Mouse (Mus musculus) cerebellum, adult 11-12 months (tissue): ENCODE data around the gene Slc1a5.
A peak's percentile ranks its signal among the peaks of the same experiment; 100 is the strongest.

Source experiments
- DNase-seq: peaks from one replicate; pipeline ENCODE4 v3.0.0; 2022

Gene Slc1a5

DNA sequence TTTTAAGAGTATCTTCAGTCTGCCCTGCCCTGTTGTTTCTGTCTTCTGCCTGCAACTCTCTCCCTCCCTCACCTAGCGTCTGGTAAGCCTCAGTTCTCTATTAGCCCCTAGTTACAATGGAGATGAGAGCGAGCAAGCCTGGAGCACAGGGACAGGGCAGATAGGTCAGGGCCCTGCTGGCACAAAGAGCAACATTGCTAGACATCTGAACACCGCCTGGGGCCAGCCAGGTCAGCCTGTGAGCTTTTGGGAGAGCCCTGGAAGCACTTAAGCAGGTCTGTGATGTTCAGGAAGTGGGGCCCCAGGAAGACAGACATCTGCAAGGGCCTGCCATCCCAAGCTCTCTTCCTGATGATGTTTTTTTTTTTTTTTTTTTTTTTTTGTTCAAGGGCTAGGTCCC is 40.0 kb downstream of the Slc1a5 start:
- DNase-seq = peak; percentile 26

DNA sequence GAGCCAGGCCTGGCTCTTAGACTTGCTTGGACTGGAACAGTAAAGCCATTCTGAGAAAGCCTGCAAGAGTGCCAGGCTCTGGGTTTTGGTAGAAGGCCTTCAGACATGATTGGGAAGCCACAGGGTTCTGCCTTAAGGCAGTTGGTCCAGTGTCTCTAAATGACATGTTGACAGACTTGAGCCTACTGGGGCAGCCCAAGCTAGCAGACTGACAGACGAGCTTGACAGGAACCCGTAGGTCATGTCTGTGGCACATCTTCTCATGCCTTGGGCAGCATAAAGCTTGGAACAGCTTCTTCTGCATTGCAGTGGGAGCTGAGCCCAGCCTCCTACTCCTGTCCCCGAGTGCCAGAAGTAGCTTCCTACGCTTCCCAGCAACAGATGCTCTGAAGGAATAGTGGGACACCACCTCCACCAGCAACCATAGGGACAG is 40.5 kb downstream of the Slc1a5 start:
- DNase-seq = peak; percentile 59

DNA sequence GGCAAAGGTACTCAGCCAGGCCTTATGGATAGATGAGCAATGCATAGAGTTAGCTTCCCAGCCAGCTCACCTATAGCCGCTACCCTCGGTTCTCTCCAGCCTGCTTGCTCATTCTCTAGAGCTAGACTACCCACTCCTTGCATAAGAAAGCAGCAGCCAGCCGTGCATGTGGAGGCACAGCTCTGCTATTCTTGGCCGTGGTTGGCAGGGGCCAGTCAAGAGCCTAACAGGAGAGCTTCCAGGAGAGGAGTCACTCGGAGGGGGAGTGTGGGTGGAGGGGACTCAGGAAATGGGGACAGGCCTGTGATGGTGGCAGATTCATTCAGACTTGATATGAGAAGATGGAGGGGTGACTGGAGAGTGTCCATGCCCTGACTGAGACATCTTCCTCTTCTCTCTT is 42.6 kb downstream of the Slc1a5 start:
- DNase-seq = peak; percentile 52

DNA sequence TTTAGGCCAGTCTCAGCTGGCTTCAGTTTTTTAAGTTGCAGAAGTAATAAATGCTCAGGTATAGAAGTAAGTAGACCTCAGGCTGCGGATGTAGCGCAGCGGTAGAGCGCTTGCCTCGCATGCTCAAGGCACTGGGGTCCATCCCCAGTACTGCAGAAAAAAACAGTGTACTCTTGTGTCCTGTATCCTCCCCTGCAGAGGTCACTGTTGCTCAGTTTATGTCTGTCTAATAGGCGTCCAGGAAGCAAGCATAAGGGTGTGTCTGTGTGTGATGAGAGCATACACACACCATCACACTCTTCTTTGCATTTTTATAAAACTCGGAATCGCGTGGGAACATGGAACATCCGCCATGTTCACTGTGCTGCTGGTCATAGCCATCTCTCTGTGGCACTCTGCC is 44.6 kb downstream of the Slc1a5 start:
- no peak for DNase-seq

DNA sequence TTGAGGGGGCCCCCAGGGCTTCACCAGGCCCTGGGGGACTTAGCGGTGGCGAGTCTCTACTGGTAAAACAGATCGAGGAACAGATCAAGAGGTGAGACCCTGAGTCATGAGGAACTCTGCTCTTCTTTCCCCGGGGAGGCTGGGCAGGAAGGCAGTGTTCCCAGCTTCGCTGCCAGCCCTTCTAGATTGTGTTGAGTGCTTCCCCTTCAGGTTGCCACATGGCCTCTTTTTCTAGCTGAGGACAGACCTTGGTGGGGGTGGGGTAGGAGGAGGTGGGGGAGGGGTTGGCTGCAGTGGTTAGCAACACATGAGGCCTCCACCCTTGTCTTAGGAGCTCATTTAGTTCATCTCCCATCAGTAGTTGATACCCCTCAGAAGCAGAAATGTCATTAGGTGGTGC is 45.4 kb downstream of the Slc1a5 start:
- DNase-seq = no peak

DNA sequence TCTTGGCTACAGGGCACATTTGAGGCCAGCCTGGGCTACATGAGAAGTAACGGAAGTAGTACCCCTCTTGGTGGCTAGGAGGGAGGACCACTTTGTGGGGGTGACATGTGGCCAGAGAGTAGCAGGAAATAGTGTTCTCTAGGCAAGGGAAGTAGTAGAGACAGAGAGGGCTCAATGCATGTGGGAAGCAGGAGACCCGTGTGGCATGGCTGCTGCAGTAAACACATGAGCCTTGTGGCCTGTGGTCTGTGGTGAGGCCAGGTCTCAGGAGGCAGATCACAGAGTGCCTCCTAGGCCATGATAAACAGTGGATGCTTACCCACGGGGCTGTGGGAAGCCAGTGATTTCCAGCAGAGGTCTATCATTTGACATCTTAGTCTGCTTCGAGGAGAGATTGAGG is 46.1 kb downstream of the Slc1a5 start:
- no peak for DNase-seq

DNA sequence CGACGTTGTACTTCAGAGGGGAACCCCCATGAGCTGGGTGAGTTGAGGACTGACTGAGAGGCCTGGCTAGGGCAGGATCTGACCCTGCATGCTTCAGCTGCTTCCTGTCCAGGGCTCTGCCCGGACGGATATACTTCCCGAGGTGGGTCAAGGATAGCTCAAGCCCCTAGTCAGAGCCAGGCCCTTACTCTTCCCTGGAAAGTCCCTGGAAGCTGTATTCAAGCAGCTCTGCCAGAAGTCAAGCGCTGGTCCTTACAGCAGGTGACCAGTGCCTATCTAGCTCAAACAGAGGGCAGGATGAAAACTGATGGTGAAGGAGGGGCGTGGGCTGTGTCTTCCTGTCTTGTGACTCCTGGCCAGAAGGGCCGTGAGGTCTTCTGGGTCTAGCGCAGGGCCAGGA is 49.3 kb downstream of the Slc1a5 start:
- DNase-seq = no peak

DNA sequence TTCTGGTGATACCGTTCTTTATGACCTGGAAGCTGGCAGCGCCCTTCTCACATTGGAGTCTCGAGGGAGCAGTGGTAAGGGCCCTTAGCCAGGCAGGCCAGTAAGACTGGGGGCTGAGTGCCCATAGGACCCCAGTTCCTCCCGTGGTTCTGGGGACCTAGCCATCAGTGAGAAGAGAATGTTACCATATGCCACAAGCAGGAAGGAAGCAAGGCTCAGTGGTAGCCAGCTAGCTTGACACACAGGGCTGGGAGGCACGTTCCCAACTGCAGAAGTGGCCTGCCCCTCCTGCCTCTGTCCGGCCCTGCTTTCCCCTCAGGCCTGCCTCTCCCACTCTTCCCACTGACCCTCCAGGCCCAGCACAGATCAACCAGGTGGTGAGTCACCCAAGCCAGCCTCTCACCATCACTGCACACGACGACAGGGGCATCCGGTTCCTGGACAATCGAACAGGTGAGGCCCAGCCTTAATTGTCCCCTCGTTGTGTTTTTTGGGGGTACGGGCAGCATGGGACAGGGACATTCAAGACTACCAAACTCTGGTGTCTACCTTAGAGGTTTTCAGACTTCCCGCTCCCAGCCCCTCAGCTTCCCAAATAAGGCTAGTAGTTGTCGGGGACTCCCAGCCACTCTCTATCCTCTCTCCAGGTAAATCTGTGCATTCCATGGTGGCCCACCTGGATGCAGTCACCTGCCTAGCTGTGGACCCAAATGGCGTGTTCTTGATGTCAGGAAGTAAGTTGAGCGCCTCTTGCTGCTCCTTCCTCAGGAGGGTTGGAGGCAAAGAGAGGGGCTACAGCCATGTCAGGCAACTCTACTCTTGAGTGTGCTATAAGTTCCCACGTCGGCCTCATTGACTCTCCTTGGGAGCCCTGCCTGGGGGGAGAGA is 57.0 kb downstream of the Slc1a5 start:
- DNase-seq = no peak

DNA sequence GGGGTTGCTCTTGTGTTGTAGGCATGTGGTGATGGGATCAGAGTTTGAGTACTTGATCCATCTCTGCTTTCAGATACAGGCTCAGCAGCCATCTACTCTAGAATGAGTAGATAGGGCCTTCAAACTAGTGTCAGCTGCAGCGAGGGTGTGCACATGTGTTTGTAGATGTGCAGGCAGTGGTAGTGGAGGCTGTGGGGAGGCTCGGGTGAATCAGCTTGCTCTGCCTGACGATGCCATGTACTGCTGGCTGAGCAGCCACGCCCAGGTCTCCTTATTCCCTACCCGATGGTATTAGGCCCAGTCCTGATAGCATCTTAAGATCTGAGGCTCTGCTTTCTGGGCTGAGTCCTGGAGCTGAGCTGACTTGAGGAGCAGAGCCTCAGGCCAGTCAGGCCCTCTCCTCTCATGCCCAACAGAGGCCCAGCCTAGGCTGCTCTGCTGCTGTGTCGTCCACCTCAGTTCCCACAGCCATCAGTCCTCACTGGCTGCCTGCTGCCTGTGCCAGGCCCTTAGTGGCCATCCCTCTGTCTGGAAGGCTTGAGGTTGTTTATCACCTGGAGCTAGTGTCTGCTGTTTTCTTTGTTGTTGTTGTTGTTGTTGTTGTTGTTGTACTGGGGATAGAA is 57.8 kb downstream of the Slc1a5 start:
- no peak for DNase-seq

DNA sequence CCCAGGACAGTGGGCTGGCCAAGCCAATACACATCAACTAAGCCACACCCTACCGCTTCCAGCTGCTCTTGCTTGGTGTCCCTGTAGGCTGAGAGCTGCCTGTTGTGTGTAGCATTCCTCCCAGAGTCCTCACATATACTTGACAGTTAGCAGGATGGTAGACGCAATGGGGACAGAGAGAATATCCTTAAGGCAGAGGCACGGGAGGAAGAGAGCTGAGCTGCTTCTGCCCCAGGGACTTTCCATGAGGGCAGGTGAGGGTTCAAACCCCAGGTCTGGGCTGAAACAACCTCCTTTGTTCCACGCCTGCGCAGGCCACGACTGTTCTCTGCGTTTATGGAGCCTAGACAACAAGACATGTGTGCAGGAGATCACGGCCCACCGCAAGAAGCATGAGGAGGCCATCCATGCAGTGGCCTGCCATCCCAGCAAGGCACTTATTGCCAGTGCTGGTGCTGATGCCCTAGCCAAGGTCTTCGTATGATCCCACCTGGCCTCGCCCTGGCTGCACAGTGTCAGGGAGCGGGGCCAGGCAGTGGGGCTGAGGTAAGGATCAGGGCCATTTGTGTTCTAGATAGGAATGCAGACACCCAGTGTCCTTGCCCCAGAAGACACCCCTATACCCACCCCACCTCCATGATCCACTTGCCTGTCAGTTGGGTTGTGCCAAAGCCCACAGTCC is 58.4 kb downstream of the Slc1a5 start:
- no peak for DNase-seq

DNA sequence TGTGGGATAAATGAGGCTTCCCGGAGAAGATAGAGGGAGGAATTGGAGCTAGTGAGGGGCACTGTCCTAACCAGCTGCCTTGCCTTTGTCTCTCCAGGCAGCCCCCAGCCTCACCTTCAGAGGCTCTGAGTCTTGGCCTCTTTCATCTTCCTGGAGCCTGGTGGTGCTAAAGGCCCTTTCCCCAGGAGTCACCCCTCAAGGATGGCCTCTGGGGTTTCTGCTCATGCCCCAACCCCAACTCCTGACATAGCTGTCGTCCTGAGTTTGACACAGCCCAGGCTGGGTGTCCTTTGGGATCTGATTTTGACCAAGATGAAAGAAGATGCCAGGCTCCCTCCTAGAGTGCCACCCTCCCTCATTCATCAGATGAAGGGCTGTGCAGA is 59.0 kb downstream of the Slc1a5 start:
- DNase-seq = no peak

DNA sequence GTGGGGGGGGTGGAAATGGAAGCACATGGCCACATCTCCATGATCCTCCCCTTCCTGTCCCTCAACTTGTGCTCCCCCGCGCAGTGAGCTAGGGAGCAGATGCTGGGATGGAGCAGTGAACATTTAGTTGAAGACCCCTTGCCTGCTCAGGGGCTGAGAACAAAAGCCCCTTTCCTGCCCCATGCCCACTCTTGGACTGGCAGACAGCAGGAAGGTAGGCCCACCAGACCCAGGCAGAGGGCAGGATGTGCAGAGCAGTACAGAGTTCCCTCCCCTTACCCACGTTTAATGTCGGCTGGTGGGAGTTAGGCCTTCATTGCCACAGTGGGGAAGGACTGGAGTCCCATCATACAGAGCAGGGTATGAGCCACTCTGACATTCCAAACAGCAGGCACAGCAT is 59.9 kb downstream of the Slc1a5 start:
- DNase-seq = no peak

DNA sequence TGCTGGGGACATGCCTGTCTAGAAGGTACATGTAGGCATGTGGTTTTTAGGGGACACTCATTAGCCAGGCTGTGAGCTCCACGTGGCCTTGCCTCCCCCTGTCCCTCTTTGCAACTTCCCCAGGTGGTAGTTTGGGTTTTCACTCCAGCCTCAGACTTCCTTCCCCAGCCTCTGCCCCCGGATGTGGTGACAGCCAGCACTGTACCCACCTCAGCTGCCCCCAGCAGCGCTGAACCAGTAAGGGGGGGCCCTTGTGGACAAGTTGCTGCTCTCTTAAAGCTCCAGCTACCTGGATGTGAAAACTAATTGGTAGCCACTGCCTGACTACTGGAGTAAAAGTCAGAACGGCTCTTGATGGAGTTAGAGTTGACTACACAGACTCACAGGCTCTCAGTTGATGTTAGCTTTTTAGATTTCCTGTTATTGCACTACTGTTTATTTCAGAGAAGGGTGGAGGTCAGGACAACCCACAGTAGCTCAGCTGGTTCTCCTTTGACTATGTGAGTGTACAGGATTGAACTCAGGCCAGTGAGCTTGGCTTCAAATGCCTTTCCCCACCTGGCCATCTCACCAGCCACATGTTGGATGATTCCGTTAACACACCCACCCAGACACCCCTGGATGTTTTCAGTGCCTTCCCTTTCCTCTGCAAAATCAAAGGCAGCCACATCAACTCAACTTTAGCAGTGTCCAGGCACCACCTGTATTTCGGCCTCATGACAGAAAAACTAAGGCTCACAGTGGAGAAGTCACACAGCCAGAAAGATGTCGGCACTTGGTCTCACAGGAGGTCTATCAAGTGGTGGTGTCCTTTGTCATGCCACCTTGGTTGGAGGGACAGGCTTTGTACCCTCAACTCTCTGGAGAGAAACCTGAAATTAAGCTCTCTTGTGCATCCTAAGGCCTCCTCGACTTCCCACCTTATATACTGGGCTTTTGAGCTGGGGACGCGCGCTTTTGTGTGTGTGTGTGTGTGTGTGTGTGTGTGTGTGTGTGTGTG is 60.7 kb downstream of the Slc1a5 start:
- DNase-seq = no peak

DNA sequence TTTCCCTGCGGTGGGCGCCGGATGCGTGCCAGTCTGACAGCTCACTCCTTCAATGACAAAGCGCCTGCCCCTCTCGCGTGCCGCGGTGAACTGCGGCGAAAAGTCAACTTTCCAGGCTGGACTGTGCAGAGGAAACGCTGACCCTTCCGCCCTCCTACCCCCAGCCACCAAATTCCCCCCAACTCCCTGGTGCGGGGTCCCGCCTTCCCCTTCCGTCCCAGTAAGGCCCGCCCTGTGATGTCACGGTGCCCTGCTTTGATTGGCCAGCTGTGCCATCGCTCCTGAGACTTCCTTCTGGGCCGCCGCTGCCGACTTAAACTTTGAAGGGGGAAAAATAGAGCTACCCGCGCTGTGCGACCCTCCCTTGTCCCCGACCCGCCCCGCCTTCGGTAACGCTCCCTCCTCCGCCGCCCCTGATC is 61.5 kb downstream of the Slc1a5 start, which contains the start of gene Prkd2:
Gene Prkd2 (plus strand): TSS at position 258 of the 419 bp plus-strand sequence.
- peak; percentile 83 for DNase-seq

DNA sequence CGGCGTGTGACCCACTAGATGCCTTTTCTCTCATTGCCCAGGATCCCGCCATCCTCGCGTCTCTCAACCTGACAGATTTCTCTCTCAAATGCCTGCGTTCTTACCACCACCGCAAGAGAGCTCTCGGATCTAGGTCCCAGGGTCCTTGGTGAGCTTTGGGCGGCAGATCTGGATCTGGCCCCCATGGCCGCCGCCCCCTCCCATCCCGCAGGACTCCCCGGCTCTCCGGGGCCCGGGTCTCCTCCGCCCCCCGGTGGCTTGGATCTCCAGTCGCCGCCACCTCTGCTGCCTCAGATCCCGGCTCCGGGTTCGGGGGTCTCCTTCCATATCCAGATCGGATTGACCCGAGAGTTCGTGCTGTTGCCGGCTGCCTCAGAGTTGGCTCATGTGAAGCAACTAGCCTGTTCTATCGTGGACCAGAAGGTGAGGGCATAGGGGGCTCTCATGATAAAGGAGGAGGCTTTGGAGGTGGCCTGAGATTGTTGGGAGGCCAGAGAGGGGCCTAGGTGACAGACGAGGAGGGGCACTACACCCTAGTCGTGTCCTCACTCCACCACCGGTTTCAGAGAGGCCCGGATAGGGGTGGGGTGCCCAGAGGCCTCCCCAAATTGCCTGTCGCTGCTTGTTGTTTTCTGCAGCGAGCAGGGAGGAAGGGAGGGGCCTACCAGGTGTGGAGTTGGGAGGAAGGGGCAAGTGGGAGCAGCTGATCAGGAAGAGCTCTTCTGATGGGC is 62.5 kb downstream of the Slc1a5 start:
- DNase-seq = no peak

DNA sequence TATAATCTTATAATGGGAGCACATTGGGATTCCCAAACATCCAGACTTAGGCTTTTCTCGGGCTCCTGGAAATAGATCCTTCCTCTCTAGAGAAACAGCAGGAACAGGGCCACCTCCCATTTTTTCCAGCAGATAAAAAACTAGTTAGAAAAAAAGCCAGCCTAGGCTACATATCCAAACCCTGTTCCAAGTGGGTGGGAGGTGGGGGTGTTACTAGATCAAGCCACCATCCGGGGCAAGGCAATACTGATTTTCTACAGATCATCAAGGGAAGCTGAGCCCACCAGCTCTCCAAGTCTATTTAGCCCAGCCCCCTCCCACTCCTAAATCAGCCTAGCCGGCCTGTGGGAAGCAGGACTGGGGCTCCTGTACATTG is 63.5 kb downstream of the Slc1a5 start:
- DNase-seq = no peak

DNA sequence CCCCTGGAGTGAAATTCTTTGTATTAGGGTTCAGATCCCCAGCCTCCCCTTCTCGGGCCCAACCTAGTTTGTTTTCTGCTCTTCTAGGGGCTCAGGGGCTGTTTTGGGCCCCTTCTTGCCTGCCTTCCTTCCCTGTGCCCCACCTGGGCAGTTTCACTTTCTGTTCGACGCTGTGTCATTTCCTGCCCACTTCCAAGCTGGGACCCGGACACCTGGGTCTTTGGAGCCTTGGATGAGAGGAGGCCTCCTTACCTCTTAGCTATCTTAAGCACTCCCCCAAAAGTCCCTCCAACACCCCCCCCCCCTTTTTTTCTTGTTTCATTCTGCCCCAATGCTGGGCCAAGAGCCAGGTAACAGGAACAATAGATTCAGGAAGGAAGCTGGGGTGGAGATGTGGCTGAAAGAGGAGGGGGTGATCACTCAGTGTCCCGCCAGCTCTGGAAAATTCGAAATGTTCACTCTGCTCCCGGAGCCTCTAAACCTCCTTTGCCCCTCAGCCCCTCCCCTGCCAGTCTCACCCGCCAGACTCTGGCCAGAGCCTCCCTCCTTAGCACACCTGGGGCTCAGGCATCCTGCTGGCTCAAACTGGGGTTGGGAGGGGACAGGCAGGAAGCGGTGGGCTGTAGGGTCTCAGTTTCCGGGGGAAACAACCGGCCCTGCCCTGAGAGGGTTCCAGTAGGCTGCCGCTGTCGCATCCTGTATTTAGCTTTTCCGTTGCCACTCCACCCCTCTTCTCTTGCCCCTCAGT is 64.1 kb downstream of the Slc1a5 start:
- DNase-seq = no peak

DNA sequence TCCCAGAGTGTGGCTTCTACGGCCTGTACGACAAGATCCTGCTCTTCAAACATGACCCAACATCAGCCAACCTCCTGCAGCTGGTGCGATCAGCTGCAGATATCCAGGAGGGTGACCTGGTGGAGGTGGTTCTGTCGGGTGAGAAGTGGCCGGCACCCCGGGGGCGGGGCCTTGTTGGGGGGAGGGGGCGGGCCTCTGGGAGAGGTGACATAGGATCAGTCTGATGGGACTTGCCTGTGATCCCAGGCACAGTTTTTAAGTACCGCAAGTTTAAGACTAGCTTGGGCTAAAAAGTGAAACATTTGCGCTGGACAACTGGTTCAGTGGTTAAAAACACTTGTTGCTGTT is 64.7 kb downstream of the Slc1a5 start:
- no peak for DNase-seq

DNA sequence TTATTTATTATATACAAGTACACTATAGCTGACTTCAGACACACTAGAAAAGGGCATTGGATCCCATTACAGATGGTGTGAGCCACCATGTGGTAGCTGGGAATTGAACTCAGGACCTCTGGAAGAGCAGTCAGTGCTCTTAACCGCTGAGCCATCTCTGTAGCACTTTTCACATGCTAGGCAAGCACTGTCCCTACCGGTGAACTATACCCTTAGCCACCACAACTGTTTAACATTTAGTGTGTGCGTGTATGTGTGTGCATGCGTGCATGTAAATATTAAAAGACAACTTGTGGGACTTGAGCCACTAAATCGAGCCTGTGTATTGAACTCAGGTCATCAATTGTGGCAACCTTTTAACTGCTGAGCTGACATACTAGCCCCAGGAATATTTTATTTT is 65.6 kb downstream of the Slc1a5 start:
- no peak for DNase-seq

DNA sequence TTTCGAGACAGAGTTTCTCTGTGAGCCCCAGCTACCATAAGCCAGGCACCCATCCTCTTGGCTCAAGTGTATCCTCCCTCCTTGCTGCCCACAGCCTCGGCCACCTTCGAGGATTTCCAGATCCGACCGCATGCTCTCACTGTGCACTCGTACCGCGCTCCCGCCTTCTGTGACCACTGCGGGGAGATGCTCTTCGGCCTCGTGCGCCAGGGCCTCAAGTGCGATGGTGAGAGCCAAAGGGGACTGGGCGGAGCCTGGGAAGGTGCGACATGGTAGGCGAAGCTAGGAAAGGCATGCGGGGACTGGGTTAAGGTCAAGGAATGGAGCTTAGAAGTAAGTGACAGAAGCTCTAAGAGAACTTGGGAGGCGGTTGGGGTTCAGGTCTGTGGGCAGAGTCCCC is 66.4 kb downstream of the Slc1a5 start:
- DNase-seq = no peak
